In genomic region chr9:62522791-62523471, GRCm38 (mm10) we compare ENCODE assay signal across 8 mouse cellular contexts. TPM values are rescaled to one million over a fixed set of nuclear protein-coding genes. Genes with fewer than 3 reads are reported as not detected.
A peak's percentile ranks its signal among the peaks of the same experiment; 100 is the strongest.
DNase-seq lines count a peak whose midpoint lies in the region; ATAC-seq lines count a peak whose summit lies in the region.

No protein-coding gene starts in this region.

- 29% methylated on average over 15 of the region's 15 CpGs for WGBS in heart, embryonic 16.5 days
- 27% methylated on average over 15 of the region's 15 CpGs for WGBS in midbrain, embryonic 14.5 days

- no peak overlapping the region for H3K9ac ChIP-seq in heart, embryonic 16.5 days (ENCODE audit: low read length)
- no peak overlapping the region for H3K9ac ChIP-seq in midbrain, embryonic 14.5 days (replicated peaks; ENCODE audit: low read length)

- no peak overlapping the region for H3K4me2 ChIP-seq in heart, embryonic 16.5 days (ENCODE audit: low read depth, low read length)
- H3K4me2 ChIP-seq in midbrain, embryonic 14.5 days (ENCODE audit: low read length), result no peak overlapping the region

- DNase-seq in adrenal gland, postnatal 10 days, result peak; percentile 60
- DNase-seq in embryo, embryonic 10.5 days (ENCODE audit: low spot score), result peak; percentile 40
- peak; percentile 86 for DNase-seq in kidney, postnatal 10 days
- DNase-seq in midbrain, embryonic 14.5 days, result no peak
- DNase-seq in right cerebral cortex, postnatal 36 days (ENCODE audit: low spot score in 2 of 2), result no peak
- DNase-seq in left cerebral cortex, adult 8-10 months (ENCODE audit: low spot score in 2 of 2), result no peak
- no peak for DNase-seq in thymus, adult 18-20 months

- peaks cover 26% of the 10 kb centered on the region for H3K4me1 ChIP-seq in heart, embryonic 16.5 days (ENCODE audit: control insufficient read depth, insufficient read depth, low read length)
- peaks cover 75% of the 10 kb centered on the region for H3K4me1 ChIP-seq in midbrain, embryonic 14.5 days (ENCODE audit: control insufficient read depth, insufficient read depth, low read length)

- no peaks in the 10 kb centered on the region for H3K36me3 ChIP-seq in heart, embryonic 16.5 days (ENCODE audit: control insufficient read depth, insufficient read depth)
- no peaks in the 10 kb centered on the region for H3K36me3 ChIP-seq in midbrain, embryonic 14.5 days (ENCODE audit: control insufficient read depth, insufficient read depth, low read length)

- peak overlapping the region; percentile 71 for H3K27ac ChIP-seq in heart, embryonic 16.5 days (ENCODE audit: low read length)
- H3K27ac ChIP-seq in midbrain, embryonic 14.5 days (replicated peaks; ENCODE audit: low read depth, low read length), result peak overlapping the region; percentile 55; the same call in 1 of the 2 replicates

- no peak overlapping the region for H3K4me3 ChIP-seq in heart, embryonic 16.5 days (ENCODE audit: low read length)
- no peak overlapping the region for H3K4me3 ChIP-seq in midbrain, embryonic 14.5 days (replicated peaks; ENCODE audit: low read depth, low read length)

- H3K27me3 ChIP-seq in heart, embryonic 16.5 days (ENCODE audit: control insufficient read depth, insufficient read depth, low read length), result no peaks in the 10 kb centered on the region
- H3K27me3 ChIP-seq in midbrain, embryonic 14.5 days (ENCODE audit: control insufficient read depth, insufficient read depth, low read length), result peaks cover 3% of the 10 kb centered on the region; the same call in 1 of the 2 replicates

- 0 out of 2 replicates have a peak, but pooled peaks have one; percentile 33 for ATAC-seq in heart, embryonic 16.5 days (replicated peaks; ENCODE audit: extremely low read depth, insufficient read depth, low FRiP score)
- ATAC-seq in midbrain, embryonic 14.5 days (ENCODE audit: low FRiP score, low TSS enrichment), result no peak

- no peaks in the 10 kb centered on the region for H3K9me3 ChIP-seq in heart, embryonic 16.5 days (replicated peaks; ENCODE audit: control insufficient read depth, low read length)
- no peaks in the 10 kb centered on the region for H3K9me3 ChIP-seq in midbrain, embryonic 14.5 days (ENCODE audit: control insufficient read depth, low read length)

RNA-seq across cellular contexts. Expression of gene Coro2b, which starts 13.9 kb away (rescaled TPM):
- total RNA-seq in adrenal gland, postnatal 10 days (2021), result 10 to 100 TPM; 18.1 to 22.3 TPM
- 7.1 and 8.3 TPM in 2 replicates for polyA plus RNA-seq in heart, embryonic 16.5 days (2015; fragmentation: Nextera tagmentation; extraction: Ambion mirVana)
- 33.2 and 34.5 TPM in 2 replicates for polyA plus RNA-seq in midbrain, embryonic 14.5 days (2014; fragmentation: Nextera tagmentation; extraction: Ambion mirVana)
- total RNA-seq in left cerebral cortex, adult 8-10 months (2022), result 100 to 1,000 TPM; 159 to 171 (median 170) TPM

Comparison
In these comparisons a context has a peak if more than half of its experiments do, and no peak if none do; other contexts are left out.
1. DNase-seq: peak in adrenal gland, postnatal 10 days (single experiment), embryo, embryonic 10.5 days (single experiment) and kidney, postnatal 10 days (single experiment); none in midbrain, embryonic 14.5 days (single experiment), right cerebral cortex, postnatal 36 days (0 of 2), left cerebral cortex, adult 8-10 months (0 of 2) and thymus, adult 18-20 months (0 of 2).
2. RNA of gene Coro2b, which starts 13.9 kb away (total RNA-seq): 159 to 171 TPM in left cerebral cortex, adult 8-10 months; 18.1 to 22.3 TPM in adrenal gland, postnatal 10 days; every median in the first group is over 4 times any median in the second.